Mouse (Mus musculus) liver, embryonic 14.5 days (tissue): ENCODE data around the gene Gm8369. TPM values are rescaled to one million over a fixed set of nuclear protein-coding genes. Genes with fewer than 3 reads are reported as not detected.
"Not testable (repeated sequence)": the region's sequence is repeated elsewhere in the genome, so short reads cannot be mapped to it uniquely, and the experiment has no call there.

ENCODE experiments used
- ATAC-seq: fragments of 200-750 bp; cut with Nextera tagmentation; 2 replicates; pipeline ENCODE4 v1.8.0; 2017; ENCODE audit warnings: moderate number of reproducible peaks, mild to moderate bottlenecking, moderate library complexity; ENCODE audit not compliant: insufficient read depth
- DNase-seq, 3 experiments: peaks; one replicate each; pipeline ENCODE4 v3.0.0-alpha.2; 2012 to 2013; ENCODE audit warnings: low read depth in 3 of 3, low spot score in 3 of 3
- H3K27ac ChIP-seq: fragments of 300-500 bp; sonication (generic); 2 replicates; pipeline ENCODE4 v1.5.1; 2014; ENCODE audit warnings: moderate library complexity, mild to moderate bottlenecking, control low read depth, inconsistent platforms
- H3K27me3 ChIP-seq: fragments of 300-500 bp; sonication (generic); 2 replicates; pipeline ENCODE4 v1.6.1; 2014; ENCODE audit warnings: mild to moderate bottlenecking, low read length, moderate library complexity; ENCODE audit not compliant: control insufficient read depth, insufficient read depth
- H3K36me3 ChIP-seq: fragments of 300-500 bp; sonication (generic); replicated peaks from 2 replicates; pipeline ENCODE4 v1.6.1; 2014; ENCODE audit warnings: low read depth; ENCODE audit not compliant: control insufficient read depth, insufficient read depth
- H3K4me1 ChIP-seq, 2 experiments: fragments of 200-500 bp in 1 of 2; fragments of 300-500 bp in 1 of 2; sonication (generic) in 1 of 2; replicated peaks; 2 replicates each; pipeline ENCODE4 v1.6.1; 2012 to 2014; ENCODE audit warnings: antibody characterized with exemption in 1 of 2, inconsistent platforms in 1 of 2, low read length in 1 of 2; ENCODE audit not compliant: control insufficient read depth in 2 of 2, insufficient read depth in 2 of 2
- H3K4me2 ChIP-seq: fragments of 300-500 bp; sonication (generic); 2 replicates; pipeline ENCODE4 v1.6.1; 2014; ENCODE audit warnings: low read depth, mild to moderate bottlenecking, control low read depth, moderate library complexity
- H3K4me3 ChIP-seq, 2 experiments: fragments of 200-500 bp in 1 of 2; fragments of 300-500 bp in 1 of 2; sonication (generic) in 1 of 2; 2 replicates each; pipeline ENCODE4 v1.5.1; 2012 to 2014; ENCODE audit warnings: low read depth in 2 of 2, low read length in 2 of 2, mild to moderate bottlenecking in 2 of 2, control low read depth in 1 of 2, inconsistent platforms in 1 of 2, moderate library complexity in 1 of 2; ENCODE audit not compliant: insufficient read depth in 1 of 2
- H3K9ac ChIP-seq: fragments of 300-500 bp; sonication (generic); replicated peaks from 2 replicates; pipeline ENCODE4 v1.6.1; 2014; ENCODE audit warnings: mild to moderate bottlenecking, control low read depth, moderate library complexity
- H3K9me3 ChIP-seq: fragments of 300-500 bp; sonication (generic); 2 replicates; pipeline ENCODE4 v1.6.1; 2016; ENCODE audit warnings: low read length, mixed read lengths; ENCODE audit not compliant: control insufficient read depth
- CTCF ChIP-seq: IDR thresholded peaks from 2 replicates; pipeline ENCODE4 v1.5.1; 2016; ENCODE audit warnings: antibody characterized with exemption, low read depth, control low read depth
- EP300 ChIP-seq: IDR thresholded peaks from 2 replicates; pipeline ENCODE4 v1.6.1; 2016; ENCODE audit warnings: antibody characterized with exemption, low read depth
- WGBS: fragments of 180-500 bp; shearing (Covaris S2); extraction: QIAGEN DNeasy Blood & Tissue Kit; methylation state at CpG from one replicate; pipeline ENCODE4 v1.1.7; 2014; ENCODE audit not compliant: insufficient replicate concordance; 5-methylcytosine and 5-hydroxymethylcytosine counted together
- polyA plus RNA-seq, 2 experiments: library from polyadenylated mRNA; depleted of rRNA in 1 of 2; stranded (reverse) in 1 of 2; unstranded in 1 of 2; fragments of >200 nt; fragmentation: Nextera tagmentation in 1 of 2; extraction: Ambion mirVana in 1 of 2; gene quantifications; 2 replicates each; pipeline versions ENCODE4 v1.2.1 to v1.2.3; 2012 to 2014

Gene Gm8369
- polyA plus RNA-seq, 2 experiments: 0.07 TPM; not detected in 1

GRCm38 (mm10) chr19:11466471-11466870 lies 19.3 kb upstream of the Gm8369 start:
- H3K4me1 ChIP-seq: peaks cover 0 to 4% of the 10 kb centered on the region in 2 experiments; a peak in 2 of 4 replicates
- DNase-seq: no peak
- H3K9ac ChIP-seq: no peak overlapping the region
- WGBS: 53% methylated on average over 5 of the region's 5 CpGs
- H3K4me2 ChIP-seq: no peak overlapping the region
- H3K36me3 ChIP-seq: no peaks in the 10 kb centered on the region
- no peaks in the 10 kb centered on the region for H3K27me3 ChIP-seq
- no peak for ATAC-seq
- no peak overlapping the region for H3K27ac ChIP-seq
- TF ChIP-seq EP300: no peak
- no peak for TF ChIP-seq CTCF
- H3K4me3 ChIP-seq: no peak overlapping the region
- H3K9me3 ChIP-seq: no peaks in the 10 kb centered on the region

GRCm38 (mm10) chr19:11468361-11468760 lies 17.4 kb upstream of the Gm8369 start:
- not testable (repeated sequence) for ATAC-seq, H3K4me3 ChIP-seq, H3K9ac ChIP-seq, H3K4me2 ChIP-seq, H3K27ac ChIP-seq, H3K27me3 ChIP-seq, H3K36me3 ChIP-seq, DNase-seq, H3K9me3 ChIP-seq, H3K4me1 ChIP-seq
- 22% methylated on average over 1 of the region's 1 CpGs for WGBS

- not testable (repeated sequence) for H3K27ac ChIP-seq, DNase-seq, H3K9ac ChIP-seq, H3K27me3 ChIP-seq, H3K4me3 ChIP-seq, H3K4me2 ChIP-seq, H3K9me3 ChIP-seq, H3K36me3 ChIP-seq, ATAC-seq, H3K4me1 ChIP-seq
- WGBS: 19% methylated on average over 4 of the region's 4 CpGs
Observed at GRCm38 (mm10) chr19:11469215-11469614, 16.5 kb upstream of the Gm8369 start, which contains the start of gene Ms4a6c. Gene Ms4a6c, plus strand, starts transcription at chr19:11469366.

GRCm38 (mm10) chr19:11479714-11480113 lies 6.0 kb upstream of the Gm8369 start:
- ATAC-seq: no peak
- no peak for TF ChIP-seq EP300
- no peak for TF ChIP-seq CTCF

GRCm38 (mm10) chr19:11482684-11483083 lies 3.1 kb upstream of the Gm8369 start:
- ATAC-seq: no peak
- WGBS: 65% methylated on average over 2 of the region's 2 CpGs
- no peak overlapping the region for H3K4me3 ChIP-seq

More at GRCm38 (mm10) chr19:11479714-11480113, 6.0 kb upstream of the Gm8369 start:
- DNase-seq: no peak
- Histone ChIP-seq H3K4me3 (no peak overlapping the region), H3K9me3 (no peaks in the 10 kb centered on the region), H3K4me2 (no peak overlapping the region), H3K4me1 (no peaks in the 10 kb centered on the region), H3K9ac (no peak overlapping the region), H3K27me3 (no peaks in the 10 kb centered on the region), H3K27ac (no peak overlapping the region), H3K36me3 (no peaks in the 10 kb centered on the region)
- 73% methylated on average over 2 of the region's 2 CpGs for WGBS

More at GRCm38 (mm10) chr19:11482684-11483083, 3.1 kb upstream of the Gm8369 start:
- Histone ChIP-seq H3K4me2 (no peak overlapping the region), H3K9me3 (no peaks in the 10 kb centered on the region), H3K9ac (no peak overlapping the region), H3K27ac (no peak overlapping the region), H3K36me3 (no peaks in the 10 kb centered on the region), H3K27me3 (no peaks in the 10 kb centered on the region), H3K4me1 (0 out of 4 replicates have a peak, but pooled peaks cover 0 to 1% of the 10 kb centered on the region in 2 experiments)
- TF ChIP-seq CTCF (no peak), EP300 (no peak)
- DNase-seq: no peak
